Mouse (Mus musculus) CH12.LX (cell line): ENCODE data around the gene Paxip1. TPM values are rescaled to one million over a fixed set of nuclear protein-coding genes. Genes with fewer than 3 reads are reported as not detected.
A peak's percentile ranks its signal among the peaks of the same experiment; 100 is the strongest.

Experiments
- DNase-seq: peaks from one replicate; pipeline ENCODE4 v3.0.0-alpha.2; 2013; ENCODE audit errors: extremely low read depth
- H3K27ac ChIP-seq: 2 replicates; pipeline ENCODE4 v1.5.1; 2012; ENCODE audit warnings: low read depth, mild to moderate bottlenecking, control low read depth, moderate library complexity; ENCODE audit not compliant: insufficient read depth
- H3K27me3 ChIP-seq: replicated peaks from 2 replicates; pipeline ENCODE3; 2012; ENCODE audit warnings: inconsistent platforms
- H3K36me3 ChIP-seq, 2 experiments: replicated peaks in 1 of 2; 2 replicates each; pipeline versions ENCODE3 to v1.6.1; 2012; ENCODE audit warnings: inconsistent platforms in 1 of 2, low read length in 1 of 2, mild to moderate bottlenecking in 1 of 2, mixed read lengths in 1 of 2, moderate library complexity in 1 of 2; ENCODE audit not compliant: control insufficient read depth in 1 of 2, insufficient read depth in 1 of 2
- H3K4me1 ChIP-seq, 2 experiments: 2 replicates each; pipeline ENCODE4 v1.6.1; 2012; ENCODE audit warnings: inconsistent platforms in 1 of 2, moderate library complexity in 1 of 2; ENCODE audit not compliant: insufficient read depth in 2 of 2, control insufficient read depth in 1 of 2
- H3K4me2 ChIP-seq: 2 replicates; pipeline ENCODE4 v1.6.1; 2012; ENCODE audit warnings: low read depth, mild to moderate bottlenecking, control low read depth; ENCODE audit not compliant: poor library complexity, insufficient read depth, severe bottlenecking
- H3K4me3 ChIP-seq, 3 experiments: fragments of 150-350 bp in 1 of 3; sonication (generic) in 1 of 3; replicated peaks in 1 of 3; 2 replicates each; pipeline versions ENCODE3 to v1.5.1; 2011 to 2012; ENCODE audit warnings: low read depth in 2 of 3, low read length in 2 of 3, mild to moderate bottlenecking in 2 of 3, moderate library complexity in 2 of 3, control low read depth in 1 of 3, improper control_type of control experiment in 1 of 3, inconsistent platforms in 1 of 3, mixed read lengths in 1 of 3; ENCODE audit not compliant: poor library complexity in 1 of 3
- H3K79me2 ChIP-seq: replicated peaks from 2 replicates; pipeline ENCODE4 v1.6.1; 2012; ENCODE audit warnings: mild to moderate bottlenecking, moderate library complexity; ENCODE audit not compliant: control insufficient read depth, poor library complexity, insufficient read depth, severe bottlenecking; ENCODE audit errors: extremely low read depth
- H3K9ac ChIP-seq: 2 replicates; pipeline ENCODE4 v1.6.1; 2012; ENCODE audit warnings: low read depth, mild to moderate bottlenecking, control low read depth, moderate library complexity; ENCODE audit not compliant: insufficient read depth
- H3K9me3 ChIP-seq: replicated peaks from 2 replicates; pipeline ENCODE3; 2012; ENCODE audit warnings: low read length, inconsistent platforms, mixed read lengths
- ELF1 ChIP-seq: IDR thresholded peaks from 2 replicates; pipeline ENCODE4 v1.6.1; 2014; ENCODE audit warnings: low read depth, mild to moderate bottlenecking, inconsistent platforms, low read length, improper control_type of control experiment
- EP300 ChIP-seq: IDR thresholded peaks from 2 replicates; pipeline ENCODE4 v1.6.1; 2011; ENCODE audit warnings: low read length, improper control_type of control experiment
- MYC ChIP-seq: IDR thresholded peaks from 2 replicates; pipeline ENCODE4 v1.6.1; 2011; ENCODE audit warnings: low read depth, mild to moderate bottlenecking, improper control_type of control experiment, low read length
- NELFE ChIP-seq: IDR thresholded peaks from 2 replicates; pipeline ENCODE4 v1.6.1; 2011; ENCODE audit warnings: low read depth, low read length, improper control_type of control experiment
- SIN3A ChIP-seq: IDR thresholded peaks from 2 replicates; pipeline ENCODE4 v1.6.1; 2012; ENCODE audit warnings: low read length, improper control_type of control experiment, inconsistent platforms
- UBTF ChIP-seq: IDR thresholded peaks from 2 replicates; pipeline ENCODE4 v1.6.1; 2012; ENCODE audit warnings: low read depth, mild to moderate bottlenecking, inconsistent platforms, low read length, improper control_type of control experiment, moderate library complexity
- USF1 ChIP-seq: IDR thresholded peaks from 2 replicates; pipeline ENCODE4 v1.6.1; 2014; ENCODE audit warnings: low read depth, mild to moderate bottlenecking, inconsistent platforms, low read length, improper control_type of control experiment
- ZKSCAN1 ChIP-seq: IDR thresholded peaks from 2 replicates; pipeline ENCODE4 v1.6.1; 2012; ENCODE audit warnings: low read depth, inconsistent platforms, low read length, improper control_type of control experiment, borderline replicate concordance
- dilution Hi-C: fragments of 300-500 bp; cut with MboI; formaldehyde crosslinking; loops from 2 replicates; pipeline ENCODE4 v1.14.3; 2020; ENCODE audit warnings: low sequenced_read_pairs; ENCODE audit not compliant: extremely low pct_unique_long_range_greater_than_20kb, extremely low pct_ligation_motif_present
- in situ Hi-C: fragments of 300-500 bp; cut with MboI; formaldehyde crosslinking; loops from 3 replicates; pipeline ENCODE4 v1.14.3; 2019; ENCODE audit warnings: low sequenced_read_pairs, low pct_ligation_motif_present, low pct_unique_long_range_greater_than_20kb, mixed read lengths
- polyA plus RNA-seq: library from polyadenylated mRNA; unstranded; fragments of >175 nt; gene quantifications from 2 replicates; pipeline ENCODE4 v1.2.1, GENCODE M21; 2012; ENCODE audit warnings: low read depth; ENCODE audit not compliant: insufficient read length
- total RNA-seq, 2 experiments: library from RNA; depleted of rRNA; stranded (reverse); fragments of 300-350 nt in 1 of 2; fragments of >200 nt in 1 of 2; gene quantifications; 2 replicates each; pipeline ENCODE4 v1.2.3; 2012 to 2014

Paxip1 gene
- total and polyA plus RNA-seq, 3 experiments, result 30.3 to 55.4 (median 30.3) TPM

DNA sequence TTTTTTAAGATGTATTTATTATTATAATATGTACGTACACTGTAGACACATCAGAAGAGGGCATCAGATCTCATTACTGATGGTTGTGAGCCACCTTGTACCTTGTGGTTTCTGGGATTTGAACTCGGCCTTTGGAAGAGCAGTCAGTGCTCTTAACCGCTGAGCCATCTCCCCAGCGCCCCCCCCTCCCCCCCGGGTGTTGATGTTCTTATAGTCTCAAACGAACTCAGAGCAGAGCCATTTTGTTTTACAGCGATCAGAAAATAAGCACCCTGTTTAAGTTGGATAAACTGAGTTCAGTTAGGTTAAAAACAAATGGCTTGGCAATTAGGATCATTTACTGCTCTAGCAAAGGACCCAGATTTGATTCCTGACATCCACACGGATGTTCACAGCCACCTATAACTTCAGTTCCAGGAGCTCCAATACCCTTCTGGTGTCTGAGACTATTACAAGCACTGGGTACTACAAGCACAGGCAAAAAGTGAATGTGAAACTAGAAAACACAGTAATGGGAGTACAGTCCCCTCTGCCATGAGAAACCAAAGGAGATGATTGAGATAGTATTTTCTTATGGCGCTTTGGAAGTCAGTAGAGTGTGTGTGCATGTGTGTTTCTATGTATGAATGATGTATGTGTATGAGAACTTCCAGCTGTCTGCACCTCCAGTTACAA lies 1.2 kb upstream of the Paxip1 start:
- H3K27ac ChIP-seq, result peak overlapping the region; percentile 22; the same call in 1 of the 2 replicates
- no peaks in the 10 kb centered on the region for H3K9me3 ChIP-seq
- H3K79me2 ChIP-seq, result peaks cover 26% of the 10 kb centered on the region
- no peak for TF ChIP-seq USF1
- TF ChIP-seq SIN3A, result peak; percentile 3; the same call in 1 of the 2 replicates
- dilution Hi-C loops (no loop called here), in situ Hi-C loops (no loop called here)
- H3K36me3 ChIP-seq, result peaks cover 7 to 22% of the 10 kb centered on the region in 2 experiments
- no peaks in the 10 kb centered on the region for H3K27me3 ChIP-seq
- peak overlapping the region; percentile 37 to 93 (median 81) for H3K4me3 ChIP-seq
- peak overlapping the region; percentile 96 for H3K4me2 ChIP-seq
- DNase-seq, result peak; percentile 53
- peak overlapping the region; percentile 87 for H3K9ac ChIP-seq
- peaks cover 8 to 27% of the 10 kb centered on the region in 2 experiments for H3K4me1 ChIP-seq

DNA sequence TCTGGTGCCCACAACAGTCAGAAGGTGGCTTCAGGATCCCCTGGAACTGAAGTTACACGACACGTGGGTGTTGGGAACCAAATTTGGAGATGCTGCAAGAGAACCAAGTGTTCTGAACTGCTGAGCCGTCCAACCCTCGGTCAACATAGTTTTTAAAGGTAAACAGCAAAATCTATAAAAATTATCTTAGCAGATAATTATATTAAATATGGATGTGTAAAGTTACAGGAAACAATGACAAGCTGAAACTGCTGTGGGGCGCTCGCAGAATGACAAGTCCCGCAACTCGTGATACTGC lies 631 bp upstream of the Paxip1 start:
- Histone ChIP-seq H3K4me3 (peak overlapping the region; percentile 81 to 93 (median 87)), H3K4me1 (peaks cover 8 to 28% of the 10 kb centered on the region in 2 experiments), H3K9ac (peak overlapping the region; percentile 87), H3K4me2 (peak overlapping the region; percentile 96), H3K36me3 (peaks cover 11 to 28% of the 10 kb centered on the region in 2 experiments), H3K27me3 (no peaks in the 10 kb centered on the region), H3K79me2 (peaks cover 26% of the 10 kb centered on the region), H3K27ac (peak overlapping the region; percentile 89), H3K9me3 (peaks cover 2% of the 10 kb centered on the region)
- in situ Hi-C loops, result no loop called here
- DNase-seq, result no peak
- dilution Hi-C loops, result no loop called here
- TF ChIP-seq MYC, result peak; percentile 61; the same call in 1 of the 2 replicates
- no peak for TF ChIP-seq UBTF
- TF ChIP-seq EP300, result no peak

DNA sequence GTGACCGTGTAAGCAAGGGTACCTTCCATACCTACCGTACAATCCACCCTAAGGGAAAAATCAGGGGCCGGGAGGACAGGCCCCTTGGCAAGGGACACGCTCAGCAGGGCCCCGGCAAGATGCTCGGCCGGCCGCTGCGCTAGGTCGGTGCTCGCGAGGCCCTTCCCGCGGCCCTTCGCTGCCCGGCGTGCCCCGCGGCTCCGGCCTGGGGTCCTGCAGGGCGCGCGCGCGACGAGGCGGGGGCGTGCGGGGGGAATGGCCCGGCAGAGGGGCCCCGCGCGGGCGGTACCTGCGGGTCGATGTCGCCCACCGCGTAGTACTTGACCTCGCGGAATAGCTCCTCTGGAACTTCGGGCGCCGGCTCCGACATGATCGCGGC lies 592 bp downstream of the Paxip1 start:
- peaks cover 8 to 28% of the 10 kb centered on the region in 2 experiments for H3K4me1 ChIP-seq
- no peak for DNase-seq
- peak overlapping the region; percentile 86; the same call in 1 of the 2 replicates for H3K4me2 ChIP-seq
- peak overlapping the region; percentile 79 for H3K9ac ChIP-seq
- H3K27me3 ChIP-seq, result no peaks in the 10 kb centered on the region
- dilution Hi-C loops (no loop called here), in situ Hi-C loops (no loop called here)
- H3K9me3 ChIP-seq, result peaks cover 6% of the 10 kb centered on the region
- H3K36me3 ChIP-seq, result peaks cover 20 to 40% of the 10 kb centered on the region in 2 experiments
- peak overlapping the region; percentile 2; the same call in 1 of the 2 replicates for H3K27ac ChIP-seq
- TF ChIP-seq UBTF (peak; percentile 76), ZKSCAN1 (no peak), NELFE (no peak; the same call in 1 of the 2 replicates), ELF1 (no peak)
- H3K79me2 ChIP-seq, result peaks cover 26% of the 10 kb centered on the region
- H3K4me3 ChIP-seq, result peak overlapping the region; percentile 81 to 93 (median 87)
